Mouse (Mus musculus) CD8-positive naive resting alpha-beta T cell, adult 2 months (primary cell): ENCODE measurements around the gene Rbpjl.
A peak's percentile ranks its signal among the peaks of the same experiment; 100 is the strongest.

ENCODE experiments used
- DNase-seq, 2 experiments: peaks; one replicate each; pipeline ENCODE4 v3.0.0; 2022; ENCODE audit warnings: low read depth in 2 of 2, low spot score in 2 of 2

Rbpjl gene

GRCm38 (mm10) chr2:164389499-164389898, 13.4 kb upstream of the Rbpjl start:
- DNase-seq: peak; percentile 63 to 81

GRCm38 (mm10) chr2:164393126-164393525, 9.8 kb upstream of the Rbpjl start:
- no peak for DNase-seq

GRCm38 (mm10) chr2:164396076-164396475, 6.9 kb upstream of the Rbpjl start:
- DNase-seq: no peak

- DNase-seq: no peak
Observed at GRCm38 (mm10) chr2:164396911-164397310, 6.0 kb upstream of the Rbpjl start.

- no peak for DNase-seq
Observed at GRCm38 (mm10) chr2:164403396-164404081, 598 bp downstream of the Rbpjl start.

GRCm38 (mm10) chr2:164404082-164404990, 1.4 kb downstream of the Rbpjl start:
- no peak for DNase-seq

GRCm38 (mm10) chr2:164405060-164405459, 2.1 kb downstream of the Rbpjl start, which contains the start of gene Matn4:
TSS of gene Matn4 (minus strand) at chr2:164405160.
- DNase-seq: no peak

GRCm38 (mm10) chr2:164405519-164405918, 2.6 kb downstream of the Rbpjl start:
- DNase-seq: no peak

- DNase-seq: peak; percentile 30 to 36
Observed at GRCm38 (mm10) chr2:164407708-164408107, 4.8 kb downstream of the Rbpjl start.

GRCm38 (mm10) chr2:164414167-164414566, 11.2 kb downstream of the Rbpjl start:
- no peak for DNase-seq

GRCm38 (mm10) chr2:164414581-164414980, 11.6 kb downstream of the Rbpjl start:
- no peak for DNase-seq

GRCm38 (mm10) chr2:164417198-164417597, 14.3 kb downstream of the Rbpjl start:
- DNase-seq: peak in 1 of 2 experiments; percentile 33

- DNase-seq: no peak
Observed at GRCm38 (mm10) chr2:164418308-164418875, 15.5 kb downstream of the Rbpjl start.

GRCm38 (mm10) chr2:164419489-164419888, 16.5 kb downstream of the Rbpjl start:
- DNase-seq: no peak

- DNase-seq: no peak
Observed at GRCm38 (mm10) chr2:164421306-164421705, 18.4 kb downstream of the Rbpjl start.

GRCm38 (mm10) chr2:164421979-164422378, 19.0 kb downstream of the Rbpjl start:
- DNase-seq: no peak

GRCm38 (mm10) chr2:164422675-164423393, 19.9 kb downstream of the Rbpjl start:
- no peak for DNase-seq

GRCm38 (mm10) chr2:164423464-164423863, 20.5 kb downstream of the Rbpjl start:
- DNase-seq: no peak

- DNase-seq: no peak
Observed at GRCm38 (mm10) chr2:164424406-164424805, 21.5 kb downstream of the Rbpjl start.

- DNase-seq: no peak
Observed at GRCm38 (mm10) chr2:164425401-164425800, 22.5 kb downstream of the Rbpjl start.

- no peak for DNase-seq
Observed at GRCm38 (mm10) chr2:164426121-164426520, 23.2 kb downstream of the Rbpjl start.
